Mouse (Mus musculus): ENCODE results near the gene Pinlyp.
"Not testable (repeated sequence)": the region's sequence is repeated elsewhere in the genome, so short reads cannot be mapped to it uniquely, and the experiment has no call there.

Gene Pinlyp

GRCm38 (mm10) chr7:24524978-24525377, 20.9 kb downstream of the Pinlyp start:
- DNase-seq (ENCODE audit: low spot score) = no peak

GRCm38 (mm10) chr7:24523723-24524122, 22.2 kb downstream of the Pinlyp start:
- no peak for DNase-seq (ENCODE audit: low spot score)

- DNase-seq (ENCODE audit: low spot score) = no peak
Observed at GRCm38 (mm10) chr7:24522805-24523204, 23.1 kb downstream of the Pinlyp start.

GRCm38 (mm10) chr7:24520054-24520453, 25.9 kb downstream of the Pinlyp start:
- DNase-seq (ENCODE audit: low spot score) = not testable (repeated sequence)

- DNase-seq (ENCODE audit: low spot score) = no peak
Observed at GRCm38 (mm10) chr7:24519130-24519529, 26.8 kb downstream of the Pinlyp start.

GRCm38 (mm10) chr7:24517654-24518053, 28.3 kb downstream of the Pinlyp start:
- DNase-seq (ENCODE audit: low spot score) = no peak

- DNase-seq (ENCODE audit: low spot score) = no peak
Observed at GRCm38 (mm10) chr7:24517077-24517476, 28.8 kb downstream of the Pinlyp start.

GRCm38 (mm10) chr7:24516319-24516718, 29.6 kb downstream of the Pinlyp start:
- DNase-seq (ENCODE audit: low spot score) = peak; percentile 19

- no peak for DNase-seq (ENCODE audit: low spot score)
Observed at GRCm38 (mm10) chr7:24512355-24512754, 33.6 kb downstream of the Pinlyp start, which contains the start of gene AC161166.1. TSS of gene AC161166.1 (minus strand) at chr7:24512455.

GRCm38 (mm10) chr7:24507726-24508114, 38.2 kb downstream of the Pinlyp start:
- DNase-seq (ENCODE audit: low spot score) = no peak

GRCm38 (mm10) chr7:24506838-24507725, 38.8 kb downstream of the Pinlyp start, which contains the start of gene Zfp428:
TSS of gene Zfp428 (plus strand) at chr7:24507006.
- DNase-seq (ENCODE audit: low spot score) = peak; percentile 91

- no peak for DNase-seq (ENCODE audit: low spot score)
Observed at GRCm38 (mm10) chr7:24506476-24506837, 39.5 kb downstream of the Pinlyp start.

- DNase-seq (ENCODE audit: low spot score) = no peak
Observed at GRCm38 (mm10) chr7:24506065-24506459, 39.9 kb downstream of the Pinlyp start.

- no peak for DNase-seq (ENCODE audit: low spot score)
Observed at GRCm38 (mm10) chr7:24505447-24506064, 40.4 kb downstream of the Pinlyp start.

- DNase-seq (ENCODE audit: low spot score) = peak; percentile 67
Observed at GRCm38 (mm10) chr7:24504868-24505267, 41.0 kb downstream of the Pinlyp start.

GRCm38 (mm10) chr7:24504004-24504403, 41.9 kb downstream of the Pinlyp start:
- DNase-seq (ENCODE audit: low spot score) = no peak

GRCm38 (mm10) chr7:24501492-24501891, 44.4 kb downstream of the Pinlyp start:
- no peak for DNase-seq (ENCODE audit: low spot score)

GRCm38 (mm10) chr7:24500929-24501328, 45.0 kb downstream of the Pinlyp start:
- DNase-seq (ENCODE audit: low spot score) = peak; percentile 41

- peak; percentile 73 for DNase-seq (ENCODE audit: low spot score)
Observed at GRCm38 (mm10) chr7:24499856-24500577, 45.9 kb downstream of the Pinlyp start.
